Mouse (Mus musculus) fibroblast of lung, adult 2 months (primary cell): ENCODE results near the gene Ap3b1.

ENCODE experiments used
- DNase-seq: peaks from one replicate; pipeline ENCODE4 v3.0.0-alpha.2; 2011; ENCODE audit warnings: low read depth

Ap3b1 gene

DNA sequence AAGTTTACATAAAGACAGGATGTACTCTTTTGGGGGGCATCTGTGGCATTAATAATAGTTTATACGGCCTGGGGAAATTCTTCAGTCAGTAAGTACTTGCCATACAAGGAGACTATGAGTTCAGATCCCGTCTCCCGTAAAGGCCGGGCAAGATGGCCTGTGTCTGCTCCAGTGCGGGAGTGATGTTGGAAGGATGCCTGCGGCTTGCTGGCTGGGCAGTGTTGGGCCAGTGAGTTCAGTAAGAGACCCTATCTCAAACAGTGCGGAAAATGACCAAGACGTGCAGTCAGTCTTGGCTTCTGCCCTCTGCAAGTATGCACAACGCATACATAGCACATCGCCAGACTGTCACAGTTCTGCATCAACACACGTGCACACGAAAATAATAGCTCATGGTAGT lies 95.4 kb downstream of the Ap3b1 start:
- no peak for DNase-seq

DNA sequence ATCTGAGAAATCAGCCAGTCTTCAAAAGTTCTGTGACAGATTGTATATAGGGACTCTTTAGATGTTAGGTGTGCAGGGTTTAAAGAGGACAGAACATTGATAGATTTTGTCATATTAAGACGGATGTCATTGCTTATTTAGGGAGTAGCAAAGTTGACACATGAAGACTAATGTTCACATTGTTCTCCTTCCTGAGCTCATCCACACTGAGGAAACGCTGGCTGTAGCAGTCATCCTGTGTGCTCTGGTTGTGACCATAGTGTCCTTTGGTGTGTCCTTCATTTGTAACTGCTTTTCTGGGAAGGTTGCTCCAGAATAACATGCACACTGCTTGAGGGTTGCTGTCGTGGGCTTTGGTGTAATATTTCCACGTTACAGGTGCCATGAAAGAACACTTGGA lies 100.4 kb downstream of the Ap3b1 start:
- no peak for DNase-seq

DNA sequence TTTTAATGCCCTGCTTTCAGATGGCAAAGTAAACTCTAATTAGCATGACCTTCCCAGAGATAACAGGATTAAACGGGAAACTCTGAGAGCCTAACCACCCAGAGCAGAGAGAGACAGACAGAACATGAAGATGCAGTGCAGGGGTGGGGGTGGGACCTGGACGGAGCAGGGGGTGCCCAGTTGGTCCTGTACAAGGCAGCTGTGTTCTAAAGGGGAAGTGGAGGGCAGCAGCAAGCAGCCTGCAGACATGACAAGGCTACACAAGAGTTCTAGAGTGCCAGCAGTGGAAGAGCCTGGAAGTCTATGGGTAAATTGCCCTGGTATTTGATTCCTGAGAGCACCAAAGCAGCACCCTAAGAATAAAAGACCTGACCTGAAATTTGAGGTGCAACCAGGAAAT lies 105.5 kb downstream of the Ap3b1 start:
- DNase-seq, result no peak

DNA sequence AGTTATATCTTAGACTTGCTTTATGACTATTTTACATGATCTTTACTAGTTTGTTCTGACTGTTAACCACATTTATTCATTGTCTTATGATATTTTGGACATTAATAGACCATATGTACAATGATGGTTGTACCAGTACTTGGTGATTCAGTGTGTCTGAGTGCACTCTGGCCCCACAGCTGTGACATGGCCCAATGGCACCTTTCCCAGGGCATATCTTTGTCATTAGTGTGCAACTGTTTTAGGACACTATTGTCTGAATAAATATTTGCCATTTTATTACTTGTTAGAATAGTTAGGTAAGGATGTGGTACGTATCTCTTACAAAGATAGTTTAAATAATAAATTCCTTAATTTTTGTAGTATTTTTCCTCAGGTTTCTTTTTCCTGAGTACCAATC lies 109.8 kb downstream of the Ap3b1 start:
- no peak for DNase-seq

DNA sequence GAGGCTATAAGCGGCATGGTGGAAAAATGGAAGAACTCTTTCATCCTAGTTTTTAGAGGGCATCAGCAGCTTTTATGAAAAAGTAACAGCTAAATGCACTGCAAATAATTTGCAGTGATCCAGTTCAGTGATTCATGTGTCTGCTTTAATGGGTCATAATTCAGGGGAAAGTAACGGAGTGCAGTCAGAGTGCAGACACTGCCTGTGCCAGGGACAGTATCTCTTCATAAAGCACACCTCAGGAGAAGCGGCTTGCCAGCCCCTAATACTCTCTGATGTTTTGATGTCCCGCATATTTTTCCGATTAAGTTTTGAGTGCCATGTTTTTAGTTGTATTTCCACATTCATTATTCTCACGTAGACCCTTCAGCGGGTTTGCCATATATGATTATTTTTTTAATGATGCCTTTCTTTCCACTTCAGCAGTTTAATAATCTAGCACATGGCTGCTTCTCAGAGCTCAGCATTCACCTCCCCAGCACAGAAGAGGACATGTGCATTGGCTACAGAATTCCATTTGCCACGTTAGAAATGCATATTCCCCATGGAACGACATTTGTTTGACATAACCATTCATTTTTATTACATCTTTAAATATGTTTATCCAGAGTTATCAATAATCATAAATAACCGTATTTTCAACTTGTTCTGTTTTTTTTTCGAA lies 112.4 kb downstream of the Ap3b1 start:
- DNase-seq, result no peak

DNA sequence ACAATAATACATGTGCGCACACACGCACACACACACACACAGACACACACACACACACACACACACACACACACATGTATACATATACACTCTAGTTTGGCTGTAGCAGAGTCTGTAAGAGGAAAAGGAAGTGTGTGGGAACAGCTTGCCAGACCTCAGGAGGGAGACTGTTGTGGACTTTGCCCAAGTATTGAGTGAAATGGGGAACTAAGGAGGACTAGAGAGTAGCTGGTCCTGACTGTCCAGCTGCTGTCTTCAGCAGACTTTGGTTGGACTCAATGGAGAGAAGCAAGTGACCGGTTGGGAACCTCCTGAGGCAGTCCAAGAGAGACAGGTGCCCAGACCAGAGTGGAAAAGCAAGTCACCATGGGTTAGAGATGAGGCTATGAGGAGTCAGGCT lies 117.4 kb downstream of the Ap3b1 start:
- no peak for DNase-seq

DNA sequence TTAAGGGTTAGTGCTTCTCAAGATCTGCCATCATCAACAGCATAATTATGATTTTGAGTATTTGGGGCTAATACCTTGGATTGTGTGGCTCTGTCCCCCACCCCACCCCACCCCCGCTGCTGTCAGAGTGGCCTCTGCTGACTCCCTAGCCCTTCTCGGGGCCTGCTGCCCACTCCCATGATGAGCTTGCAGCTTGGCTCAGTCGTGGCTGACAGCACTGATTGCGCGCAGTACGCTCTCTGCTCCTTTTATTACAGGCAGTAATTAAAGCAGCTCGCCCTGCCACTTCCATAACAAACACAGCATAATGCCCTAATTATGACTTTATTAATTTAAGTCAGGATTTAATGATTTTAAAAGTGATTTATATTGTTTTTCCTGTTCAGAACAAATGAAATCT lies 121.5 kb downstream of the Ap3b1 start:
- DNase-seq, result no peak

DNA sequence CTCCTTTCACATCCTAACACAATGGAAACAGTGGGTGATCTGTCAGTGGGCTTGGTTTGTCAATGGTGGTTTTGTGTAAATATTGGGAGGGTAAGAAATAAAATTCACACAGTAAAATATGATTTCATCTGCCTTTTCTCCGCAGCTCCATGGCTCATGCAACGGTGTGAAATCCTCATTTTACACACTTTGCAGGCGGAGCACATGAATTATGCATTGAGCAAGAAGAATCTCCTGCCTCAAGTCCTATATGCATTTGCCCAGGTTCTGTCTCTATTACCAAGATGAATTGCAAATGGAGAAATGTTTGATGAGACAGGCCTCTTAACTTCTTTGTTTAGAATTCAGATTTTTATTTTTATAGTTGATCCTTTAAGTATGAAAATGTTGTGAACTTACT lies 131.9 kb downstream of the Ap3b1 start:
- DNase-seq, result no peak

DNA sequence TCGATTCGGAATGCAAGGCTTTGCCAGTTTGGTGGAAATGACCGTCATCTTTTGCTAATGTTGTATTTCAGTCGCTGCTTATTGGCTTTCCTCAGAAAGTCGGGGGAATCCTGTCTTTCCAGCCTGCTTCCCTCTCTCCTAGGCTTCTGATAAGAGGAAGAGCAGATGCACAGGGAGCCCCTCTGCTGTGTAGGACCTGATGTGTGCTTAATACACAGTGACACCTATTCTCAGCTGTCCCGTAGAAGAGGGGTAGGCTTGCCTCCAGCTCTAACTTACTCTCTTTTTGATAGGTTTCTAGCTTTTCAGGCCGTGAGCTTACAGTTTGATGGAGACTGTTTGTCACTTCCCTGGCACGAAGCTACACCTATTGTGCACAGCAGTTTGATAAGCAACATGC lies 132.4 kb downstream of the Ap3b1 start:
- no peak for DNase-seq

DNA sequence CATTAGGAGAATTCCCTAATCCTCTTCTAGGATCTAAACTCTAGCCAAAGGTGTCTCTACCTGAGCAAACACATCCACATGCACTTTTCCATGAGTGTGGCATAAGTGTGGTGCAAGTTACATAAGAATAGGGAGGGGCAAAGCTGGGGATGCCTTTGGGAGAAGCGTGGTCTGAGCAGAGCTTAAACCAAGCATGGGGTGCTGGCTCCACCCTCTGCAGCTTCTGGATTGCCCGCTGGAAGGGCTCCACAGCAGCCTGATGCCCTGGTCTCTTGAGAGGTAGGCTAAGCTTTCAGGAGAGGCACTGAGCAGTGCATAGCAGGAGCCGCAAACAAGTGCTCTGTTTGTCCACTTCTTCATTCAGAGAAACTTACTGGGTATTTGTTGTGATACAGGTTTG lies 138.8 kb downstream of the Ap3b1 start:
- DNase-seq, result no peak

DNA sequence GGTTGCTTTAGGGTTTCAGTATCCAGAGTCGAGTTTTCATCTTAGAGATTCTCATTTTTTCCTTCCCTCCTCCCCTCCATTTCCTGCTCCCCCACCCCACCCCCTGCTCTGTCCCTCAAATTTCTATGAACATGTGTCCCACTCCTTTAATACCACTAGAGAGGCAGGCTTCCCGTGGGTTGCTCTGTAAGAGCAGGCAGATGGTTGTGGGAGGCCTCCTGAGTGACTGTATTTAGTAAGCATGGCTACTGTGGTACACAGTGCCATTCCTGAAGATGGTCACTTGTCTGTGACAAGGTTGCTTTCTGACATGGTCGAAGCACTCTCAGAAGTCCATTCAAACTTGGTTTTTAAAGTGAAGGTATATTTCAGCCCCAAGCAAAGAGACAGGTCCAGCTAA lies 147.7 kb downstream of the Ap3b1 start:
- DNase-seq, result no peak

DNA sequence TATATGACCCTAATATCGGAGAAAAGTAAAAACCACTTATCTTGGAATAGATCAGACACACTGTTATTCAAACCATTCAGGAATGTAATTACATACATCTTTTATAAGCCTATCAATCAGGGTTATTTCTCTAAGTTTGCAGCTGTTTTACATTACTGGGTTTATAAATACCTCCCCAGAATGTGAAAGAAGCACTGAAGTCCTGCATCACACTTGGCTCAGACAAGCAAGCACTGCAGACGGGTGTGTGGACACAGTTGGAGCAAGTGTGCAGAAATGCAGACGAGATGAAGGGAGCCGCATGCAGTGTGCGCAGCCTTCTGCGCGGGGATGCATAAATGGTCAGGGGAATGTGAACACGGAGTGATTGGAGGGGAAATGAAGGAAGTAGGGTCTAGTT lies 149.6 kb downstream of the Ap3b1 start:
- no peak for DNase-seq

DNA sequence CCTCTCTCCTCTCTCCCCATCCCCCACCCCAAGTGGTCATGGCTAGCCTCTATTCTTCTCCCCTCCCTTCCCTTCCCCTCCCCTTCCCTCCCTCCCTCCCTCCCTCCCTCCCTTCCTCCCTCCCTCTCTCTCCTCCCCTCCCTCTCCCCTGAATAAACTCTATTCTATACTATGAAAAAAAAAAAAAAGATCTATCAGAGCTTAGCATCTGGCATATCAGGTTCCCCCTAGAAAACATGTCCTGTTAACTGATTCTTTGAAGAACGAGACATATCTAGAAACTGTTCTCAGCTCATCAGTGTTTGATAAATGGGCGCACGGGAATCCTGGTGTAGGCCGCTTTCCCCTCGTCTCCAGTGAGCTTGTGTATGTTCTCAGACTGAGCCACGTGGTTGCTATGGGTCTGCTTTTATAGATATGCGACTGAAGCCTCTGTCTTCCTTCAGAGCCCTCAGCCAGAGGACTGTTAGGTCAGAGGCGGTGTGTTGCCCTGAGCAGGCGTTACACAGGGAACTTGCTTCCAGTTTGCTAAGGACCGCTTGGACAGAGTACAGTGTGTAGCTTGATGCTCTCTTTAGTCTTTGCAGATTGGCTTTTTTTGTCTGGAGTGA lies 154.5 kb downstream of the Ap3b1 start:
- DNase-seq, result no peak

DNA sequence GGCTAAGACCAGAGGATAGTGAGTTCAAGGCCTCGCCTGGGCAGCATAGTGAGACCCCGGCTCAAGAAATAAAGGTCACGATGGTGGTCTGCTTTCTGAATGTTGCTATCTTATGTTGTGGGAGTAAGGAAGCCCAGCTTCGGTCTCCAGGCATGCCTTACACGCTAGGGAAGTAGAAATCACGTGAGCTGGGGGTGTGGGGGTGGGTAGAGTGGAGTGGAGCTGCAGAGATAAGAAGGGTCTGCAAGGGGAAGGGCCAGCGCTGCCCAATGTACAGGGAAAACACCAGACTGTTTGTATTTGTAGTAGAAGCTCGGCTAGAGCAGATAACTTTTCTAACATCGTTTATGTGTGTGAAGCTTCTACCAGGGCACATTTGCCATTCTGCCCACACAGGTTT lies 155.1 kb downstream of the Ap3b1 start:
- DNase-seq, result no peak

DNA sequence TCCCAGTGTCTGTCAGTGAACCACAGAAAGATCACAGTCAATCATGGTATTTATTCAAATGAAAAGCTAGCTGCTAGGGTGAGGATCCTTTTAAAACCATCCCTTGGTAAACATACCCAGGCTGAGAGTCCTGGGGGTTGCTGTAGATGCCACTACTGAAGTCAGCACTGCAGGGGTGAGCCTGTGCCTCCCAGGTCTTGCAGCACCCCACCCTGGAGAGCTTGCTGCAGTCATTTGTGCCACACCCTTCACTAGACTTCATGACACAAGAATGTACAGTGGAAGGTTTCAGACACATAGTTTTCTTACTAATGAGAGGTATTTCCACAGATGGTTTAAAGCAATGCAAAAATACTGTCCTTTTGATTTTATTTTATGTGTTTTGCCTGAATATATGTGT lies 156.2 kb downstream of the Ap3b1 start:
- no peak for DNase-seq

DNA sequence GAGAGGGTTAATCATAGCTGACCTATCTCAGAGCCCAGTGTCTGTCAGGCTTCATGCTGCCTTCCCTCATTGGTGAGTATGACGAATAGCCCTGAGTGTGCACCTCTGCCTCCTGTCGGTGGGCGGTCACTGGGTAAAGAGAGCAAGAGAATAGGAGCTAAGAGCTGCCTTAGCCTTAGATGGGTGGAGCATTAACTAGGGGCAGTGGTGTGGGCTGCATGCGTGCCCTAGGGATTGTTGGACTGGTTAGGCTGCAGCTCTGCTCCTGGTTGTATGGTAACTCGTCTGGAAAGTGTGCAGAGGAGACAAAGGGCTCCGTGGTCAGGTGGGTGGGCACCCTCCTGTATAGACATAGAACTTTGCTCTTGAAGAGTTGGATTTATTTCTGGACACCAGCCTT lies 157.8 kb downstream of the Ap3b1 start:
- DNase-seq, result no peak

DNA sequence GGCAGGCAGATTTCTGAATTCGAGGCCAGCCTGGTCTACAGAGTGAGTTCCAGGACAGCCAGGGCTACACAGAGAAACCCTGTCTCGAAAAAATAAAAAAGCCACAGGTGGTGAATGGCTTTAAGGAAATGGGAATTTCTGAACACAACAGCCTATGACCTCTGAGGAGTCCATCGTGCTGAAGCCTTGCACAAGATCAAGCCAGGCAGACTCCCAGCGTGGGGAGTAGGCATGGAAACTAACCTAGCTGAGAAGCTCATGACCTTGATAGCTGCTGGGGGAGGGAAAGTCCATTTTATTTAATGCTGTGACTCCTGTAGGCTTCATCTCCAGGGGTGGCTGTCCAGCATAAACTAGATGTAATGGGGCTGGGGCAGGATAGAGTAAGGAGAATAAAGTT lies 159.4 kb downstream of the Ap3b1 start:
- DNase-seq, result no peak

DNA sequence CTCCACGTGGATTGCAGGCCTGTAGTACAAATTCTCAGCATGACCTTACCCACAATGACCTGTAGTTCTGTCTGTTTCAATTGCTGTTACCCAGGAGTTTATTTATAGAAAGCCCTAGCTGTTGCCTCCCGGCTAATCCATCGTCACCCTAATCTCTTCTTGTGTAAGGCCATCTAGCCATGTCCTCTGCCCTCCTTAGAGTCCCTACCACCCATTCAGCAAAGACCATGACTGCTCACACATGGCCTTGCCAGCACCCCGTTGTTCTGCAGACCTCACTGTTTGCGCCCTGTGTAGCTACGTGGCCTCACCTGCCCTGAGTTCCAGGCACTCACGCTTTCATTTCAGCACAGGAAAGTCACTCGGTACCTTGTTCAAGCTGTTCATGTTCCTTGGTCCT lies 160.5 kb downstream of the Ap3b1 start:
- DNase-seq, result no peak

DNA sequence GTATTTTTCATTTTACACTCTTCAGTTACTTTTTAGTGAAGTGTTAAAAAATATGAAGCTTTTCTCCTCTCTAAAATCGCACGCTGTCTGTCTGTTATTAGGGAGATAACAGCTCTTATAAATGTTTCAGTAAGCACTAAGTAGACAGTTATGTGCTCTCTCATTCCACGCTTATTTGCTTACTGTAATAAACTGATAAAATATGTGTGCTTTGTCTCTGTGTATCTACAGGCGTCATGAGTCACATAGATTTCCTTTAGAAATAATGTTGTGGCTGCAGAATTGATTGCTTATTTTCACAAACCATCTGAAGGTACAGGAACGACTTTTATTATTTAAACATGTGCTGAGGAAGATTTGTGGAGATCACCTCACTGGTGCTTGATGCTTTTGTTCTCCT lies 164.5 kb downstream of the Ap3b1 start:
- no peak for DNase-seq

DNA sequence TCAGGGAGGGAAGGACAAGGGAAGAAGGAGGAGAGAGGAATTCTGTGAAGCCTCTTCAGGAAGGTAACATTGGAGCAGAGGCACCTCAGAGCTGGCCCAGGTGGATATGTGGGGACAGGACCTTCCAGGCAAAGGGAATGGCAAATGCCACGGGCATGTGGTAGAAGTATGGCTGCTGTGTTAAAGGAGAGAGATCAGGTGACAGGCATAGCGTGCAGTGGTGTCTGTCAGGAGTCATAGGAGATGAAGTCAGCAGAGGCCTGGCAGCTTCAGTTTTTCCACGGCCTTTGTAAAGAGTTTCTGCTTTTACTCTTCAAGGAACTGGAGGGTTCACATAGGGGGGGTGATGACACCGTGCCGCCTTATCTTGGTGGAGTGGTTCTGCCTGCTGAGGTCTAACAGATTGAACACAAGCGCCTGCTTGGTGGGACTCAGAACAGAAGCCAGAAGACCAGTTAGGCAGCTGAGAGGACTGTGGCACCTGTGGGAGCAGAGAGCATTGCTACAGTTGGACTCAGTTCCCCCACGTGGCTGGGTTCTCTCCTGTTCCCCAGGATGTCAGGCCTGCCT lies 166.0 kb downstream of the Ap3b1 start:
- no peak for DNase-seq

DNA sequence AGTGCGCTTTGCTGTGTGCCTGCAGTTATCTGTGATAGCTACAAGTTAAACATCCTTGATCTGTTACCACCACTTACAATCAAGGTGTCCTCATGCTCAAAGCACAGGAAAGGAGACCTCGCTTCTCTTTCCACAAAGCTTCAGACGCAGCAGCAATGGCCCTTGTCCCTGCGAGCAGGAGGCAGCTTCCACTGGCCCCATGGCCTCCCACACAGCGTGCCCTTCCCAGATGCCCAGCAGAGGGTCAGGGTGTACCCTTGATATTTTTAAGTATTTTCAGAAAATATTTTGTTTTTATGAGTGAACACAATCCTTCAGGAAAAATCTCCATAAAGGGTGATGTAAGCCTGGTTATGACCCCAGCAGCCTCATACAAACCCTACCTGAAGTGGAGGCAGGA lies 170.4 kb downstream of the Ap3b1 start:
- no peak for DNase-seq

DNA sequence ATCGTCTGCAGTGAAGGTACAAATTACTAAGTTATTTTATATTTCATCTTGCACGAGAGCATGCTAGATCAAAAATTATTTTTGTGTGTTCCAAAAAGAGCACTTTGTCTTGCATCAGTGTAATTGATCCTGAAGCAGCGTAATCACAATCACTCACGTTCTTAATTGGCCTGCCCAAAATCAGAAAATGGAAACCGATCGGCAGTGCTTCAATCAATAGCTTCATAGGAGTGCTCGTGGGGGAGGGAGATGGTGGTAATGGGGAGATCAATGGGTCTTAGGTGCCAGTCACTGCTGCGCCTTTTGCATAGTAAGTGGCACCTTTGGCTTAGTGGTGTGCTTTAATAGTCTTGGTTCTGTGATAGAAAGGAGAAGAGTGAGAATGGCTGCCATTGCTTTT lies 174.8 kb downstream of the Ap3b1 start:
- DNase-seq, result no peak

DNA sequence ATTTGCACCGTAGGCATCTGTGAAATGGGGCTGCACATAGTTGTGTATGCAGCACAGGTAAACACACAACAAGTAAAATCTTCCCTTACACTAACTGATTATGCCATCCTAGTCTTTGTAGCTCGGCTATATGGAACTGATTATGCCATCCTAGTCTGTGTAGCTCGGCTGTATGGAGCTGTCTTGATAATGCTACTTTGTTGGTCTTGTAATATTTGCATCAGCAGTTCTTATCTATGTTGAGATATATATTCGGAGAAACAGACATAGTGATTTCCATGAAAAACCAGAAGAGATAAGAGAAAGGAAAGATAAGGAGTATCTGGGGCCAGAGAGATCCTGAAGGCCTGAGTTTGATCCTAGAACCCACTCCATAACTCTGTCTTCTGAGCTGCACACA lies 178.6 kb downstream of the Ap3b1 start:
- DNase-seq, result no peak
